ENCODE assay signal across 10 mouse cellular contexts in the genomic region with DNA sequence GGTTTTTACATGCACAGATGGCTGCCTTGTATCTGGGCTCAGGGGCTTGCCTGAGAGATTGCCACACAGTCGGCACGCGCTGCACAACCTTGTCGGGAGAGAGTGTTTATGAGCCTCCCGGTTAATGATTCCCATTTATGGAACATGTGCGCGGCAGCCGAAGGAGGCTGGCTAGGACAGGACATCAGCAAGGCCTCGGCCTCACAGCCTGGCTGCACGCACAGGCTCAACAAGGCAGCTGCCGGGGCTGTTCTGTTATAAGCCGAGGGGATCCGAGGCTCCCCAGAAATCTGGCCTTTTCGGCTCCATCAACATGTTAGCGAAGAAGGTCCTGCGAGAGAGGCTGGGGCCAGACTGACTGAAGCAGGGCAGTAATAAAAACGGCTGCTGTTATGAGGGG.
A peak's percentile ranks its signal among the peaks of the same experiment; 100 is the strongest.
DNase-seq lines count a peak whose midpoint lies in the region; ATAC-seq lines count a peak whose summit lies in the region.
"Had no signal": no experiment of that assay in that cellular context is flagged by ENCODE, and none has a peak within 500 bp of the region (broad histone marks: within the 10 kb centered on the region; RNA-seq: fewer than 3 reads in every experiment).

No protein-coding gene starts in this region.

- H3K9ac ChIP-seq in liver, embryonic 11.5 days (ENCODE audit: low read depth, low read length), result no peak overlapping the region
- no peak overlapping the region for H3K9ac ChIP-seq in embryonic facial prominence, embryonic 12.5 days

- peak; percentile 39 for DNase-seq in liver
- DNase-seq in liver, embryonic 11.5 days (ENCODE audit: low spot score), result no peak
- DNase-seq in kidney, adult 9 months, result peak; percentile 72
- peak; percentile 19 for DNase-seq in mesoderm, embryonic 11.5 days (ENCODE audit: low read depth, low spot score)
- no peak for DNase-seq in layer of hippocampus, adult 9-10 months (ENCODE audit: low spot score)
- DNase-seq in adrenal gland, postnatal 36 days, result no peak
- no peak for DNase-seq in frontal cortex, postnatal 14 days (ENCODE audit: low spot score in 2 of 2)
- DNase-seq: cerebellum, postnatal 25 days had no signal

- no peaks in the 10 kb centered on the region for H3K27me3 ChIP-seq in liver, embryonic 11.5 days (replicated peaks; ENCODE audit: control insufficient read depth, insufficient read depth, low read length)
- no peaks in the 10 kb centered on the region for H3K27me3 ChIP-seq in embryonic facial prominence, embryonic 12.5 days

- H3K36me3 ChIP-seq in liver, embryonic 11.5 days (ENCODE audit: control insufficient read depth, insufficient read depth, low read length), result no peaks in the 10 kb centered on the region
- H3K36me3 ChIP-seq in embryonic facial prominence, embryonic 12.5 days, result no peaks in the 10 kb centered on the region

- H3K27ac ChIP-seq in liver, embryonic 11.5 days (ENCODE audit: low read depth, low read length), result no peak overlapping the region
- peak overlapping the region; percentile 66 for H3K27ac ChIP-seq in embryonic facial prominence, embryonic 12.5 days
- H3K27ac ChIP-seq: layer of hippocampus, adult 2 months had no signal

- no peak overlapping the region for H3K4me2 ChIP-seq in liver, embryonic 11.5 days
- no peak overlapping the region for H3K4me2 ChIP-seq in embryonic facial prominence, embryonic 12.5 days (replicated peaks)

- H3K4me3 ChIP-seq in liver, embryonic 11.5 days (ENCODE audit: low read depth, low read length), result no peak overlapping the region
- H3K4me3 ChIP-seq in embryonic facial prominence, embryonic 12.5 days, result no peak overlapping the region
- H3K4me3 ChIP-seq: layer of hippocampus, adult 2 months had no signal

- ATAC-seq in liver, embryonic 11.5 days (replicated peaks; ENCODE audit: low FRiP score), result no peak
- ATAC-seq in embryonic facial prominence, embryonic 12.5 days (ENCODE audit: insufficient number of reproducible peaks, insufficient read depth, low FRiP score, low TSS enrichment), result no peak

- no peaks in the 10 kb centered on the region for H3K4me1 ChIP-seq in liver, embryonic 11.5 days (replicated peaks; ENCODE audit: control insufficient read depth, insufficient read depth, low read length)
- peaks cover 35% of the 10 kb centered on the region for H3K4me1 ChIP-seq in embryonic facial prominence, embryonic 12.5 days

- WGBS in liver, embryonic 11.5 days, result 63% methylated on average over 17 of the region's 17 CpGs
- WGBS in embryonic facial prominence, embryonic 12.5 days, result 34% methylated on average over 17 of the region's 17 CpGs

- H3K9me3 ChIP-seq in liver, embryonic 11.5 days (ENCODE audit: control insufficient read depth, low read length), result no peaks in the 10 kb centered on the region
- no peaks in the 10 kb centered on the region for H3K9me3 ChIP-seq in embryonic facial prominence, embryonic 12.5 days

Comparison
In these comparisons a context has a peak if more than half of its experiments do, and no peak if none do; other contexts are left out.
1. DNase-seq: peak in liver (single experiment), kidney, adult 9 months (single experiment) and mesoderm, embryonic 11.5 days (single experiment); none in liver, embryonic 11.5 days (single experiment), layer of hippocampus, adult 9-10 months (single experiment), adrenal gland, postnatal 36 days (0 of 2) and frontal cortex, postnatal 14 days (0 of 2).